Mouse (Mus musculus) neutrophil, adult 5-6 weeks (primary cell): ENCODE measurements around the gene Dcun1d4. TPM values are rescaled to one million over a fixed set of nuclear protein-coding genes. Genes with fewer than 3 reads are reported as not detected.
"Not testable (repeated sequence)": the region's sequence is repeated elsewhere in the genome, so short reads cannot be mapped to it uniquely, and the experiment has no call there.

ENCODE experiments used
- ATAC-seq: fragments of 151-379, 151-347 bp; 2 replicates; pipeline ENCODE4 v1.8.0; 2017; ENCODE audit warnings: mild to moderate bottlenecking, moderate TSS enrichment; ENCODE audit not compliant: insufficient number of reproducible peaks, poor library complexity, low FRiP score, severe bottlenecking; ENCODE audit errors: extremely low read depth
- total RNA-seq: library from RNA; stranded (forward); fragments of 200-1000 nt; gene quantifications from 2 replicates; pipeline ENCODE4 v1.2.3, GENCODE M21; 2017

Dcun1d4 gene
- total RNA-seq, 1 experiment from 2014 or later: 6.4 TPM

DNA sequence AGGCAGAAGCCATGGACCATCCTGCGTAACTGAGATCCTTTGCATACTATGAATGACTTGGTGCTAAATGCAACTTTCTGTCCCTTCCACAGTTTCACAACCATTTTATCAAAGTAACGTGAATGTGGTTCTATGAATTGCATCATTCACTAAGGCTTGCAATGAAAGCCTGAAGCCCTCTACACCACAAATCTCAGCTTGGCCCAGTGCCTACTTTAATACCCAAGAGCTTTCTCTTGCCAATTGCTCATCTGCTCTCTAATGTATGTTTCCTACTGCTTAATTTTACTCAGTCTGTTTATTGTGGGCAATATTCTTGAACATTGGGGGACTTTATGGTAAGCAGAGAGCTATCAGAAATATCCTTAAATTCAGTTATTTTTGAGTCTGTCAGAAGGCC lies 92.0 kb downstream of the Dcun1d4 start:
- ATAC-seq: no peak

DNA sequence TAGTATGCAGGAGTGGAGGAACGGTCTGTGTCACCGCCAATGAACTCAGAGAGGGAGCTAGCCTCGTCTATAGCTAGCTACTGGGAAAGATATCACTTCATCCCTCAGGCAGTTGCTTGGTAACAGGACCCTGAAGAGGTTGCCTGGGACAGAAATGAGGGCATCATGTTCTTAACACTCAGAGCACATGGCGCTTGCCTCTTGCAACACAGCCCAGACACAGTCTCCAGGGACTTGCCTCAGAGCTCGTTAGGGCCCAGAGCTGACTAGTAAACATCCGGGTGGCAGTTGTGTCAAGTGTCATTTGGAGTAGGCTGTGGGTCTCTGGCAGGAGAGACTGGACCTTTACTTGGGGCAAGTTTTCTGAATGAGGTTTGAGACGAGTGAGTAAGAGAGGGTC lies 93.0 kb downstream of the Dcun1d4 start:
- ATAC-seq: no peak

DNA sequence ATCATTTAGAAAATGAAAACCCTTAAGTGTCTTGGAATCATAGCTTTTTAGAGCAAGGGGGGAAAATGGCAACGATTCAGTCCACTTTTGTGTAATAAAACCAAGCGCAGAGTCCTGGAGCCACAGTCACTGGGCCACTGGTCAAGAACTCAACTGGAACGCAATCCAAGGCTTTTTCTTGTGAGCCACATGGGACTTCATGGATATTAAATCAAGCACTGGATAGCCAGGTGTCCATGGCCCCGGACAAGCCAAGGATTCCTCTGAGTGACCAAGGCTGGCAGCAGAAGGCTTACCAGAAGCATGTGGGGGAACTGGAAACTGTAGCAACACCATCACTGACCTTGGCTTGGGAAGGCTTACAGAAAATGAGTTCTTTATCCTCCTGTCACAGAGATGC lies 93.8 kb downstream of the Dcun1d4 start:
- ATAC-seq: no peak

DNA sequence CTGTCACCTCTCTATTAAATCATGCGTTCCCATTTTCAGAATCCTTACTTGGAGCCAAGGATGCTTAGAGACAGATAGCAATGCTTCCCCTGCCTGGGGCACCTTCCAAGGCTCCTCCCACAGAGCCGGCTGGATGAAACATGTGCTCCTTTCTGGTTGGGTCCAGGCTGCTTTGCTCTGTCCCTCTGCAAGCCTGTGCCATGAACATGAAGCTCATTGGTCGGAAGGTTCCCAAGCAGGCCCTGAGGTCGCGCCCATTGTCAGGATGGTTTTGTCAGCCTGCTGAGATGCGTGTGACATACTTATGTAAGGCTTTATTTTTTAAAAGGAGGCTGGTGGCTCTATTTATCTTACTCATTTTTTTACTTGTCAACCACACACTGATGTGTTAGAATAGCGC lies 95.9 kb downstream of the Dcun1d4 start:
- no peak for ATAC-seq

DNA sequence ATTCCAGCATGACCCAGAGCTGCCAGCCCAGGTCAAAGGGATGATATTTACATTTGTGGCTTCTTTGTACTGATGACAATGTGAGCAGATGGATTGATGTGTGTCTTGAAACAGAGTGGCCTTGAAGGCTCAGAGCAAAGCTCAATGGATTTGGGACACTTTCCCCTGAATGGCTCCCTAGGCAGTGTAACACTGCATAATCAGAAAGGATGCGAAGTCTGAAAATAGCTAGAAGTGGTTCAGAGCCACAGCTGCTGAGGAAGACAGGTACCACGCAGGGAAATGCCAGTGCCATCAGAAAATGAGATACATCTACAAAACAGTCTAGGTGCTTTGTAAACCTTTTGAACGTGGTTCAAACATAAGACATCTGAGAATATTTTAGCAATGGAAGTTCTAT lies 97.3 kb downstream of the Dcun1d4 start:
- no peak for ATAC-seq

DNA sequence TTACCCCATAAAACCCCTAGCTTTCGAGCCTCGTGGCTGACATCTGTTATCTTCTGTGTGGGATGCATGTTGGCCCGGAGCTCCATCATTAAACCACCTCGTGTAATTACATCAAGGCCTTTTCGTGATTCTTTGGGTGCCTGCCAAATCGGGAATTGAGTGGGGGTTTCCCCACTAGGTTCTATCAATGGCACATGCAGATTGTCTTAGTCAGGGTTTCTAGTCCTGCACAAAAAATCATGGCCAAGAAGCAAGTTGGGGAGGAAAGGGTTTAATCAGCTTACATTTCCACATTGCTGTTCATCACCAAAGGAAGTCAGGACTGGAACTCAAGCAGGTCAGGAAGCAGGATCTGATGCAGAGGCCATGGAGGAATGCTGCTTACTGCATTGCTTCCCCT lies 103.2 kb downstream of the Dcun1d4 start:
- not testable (repeated sequence) for ATAC-seq

DNA sequence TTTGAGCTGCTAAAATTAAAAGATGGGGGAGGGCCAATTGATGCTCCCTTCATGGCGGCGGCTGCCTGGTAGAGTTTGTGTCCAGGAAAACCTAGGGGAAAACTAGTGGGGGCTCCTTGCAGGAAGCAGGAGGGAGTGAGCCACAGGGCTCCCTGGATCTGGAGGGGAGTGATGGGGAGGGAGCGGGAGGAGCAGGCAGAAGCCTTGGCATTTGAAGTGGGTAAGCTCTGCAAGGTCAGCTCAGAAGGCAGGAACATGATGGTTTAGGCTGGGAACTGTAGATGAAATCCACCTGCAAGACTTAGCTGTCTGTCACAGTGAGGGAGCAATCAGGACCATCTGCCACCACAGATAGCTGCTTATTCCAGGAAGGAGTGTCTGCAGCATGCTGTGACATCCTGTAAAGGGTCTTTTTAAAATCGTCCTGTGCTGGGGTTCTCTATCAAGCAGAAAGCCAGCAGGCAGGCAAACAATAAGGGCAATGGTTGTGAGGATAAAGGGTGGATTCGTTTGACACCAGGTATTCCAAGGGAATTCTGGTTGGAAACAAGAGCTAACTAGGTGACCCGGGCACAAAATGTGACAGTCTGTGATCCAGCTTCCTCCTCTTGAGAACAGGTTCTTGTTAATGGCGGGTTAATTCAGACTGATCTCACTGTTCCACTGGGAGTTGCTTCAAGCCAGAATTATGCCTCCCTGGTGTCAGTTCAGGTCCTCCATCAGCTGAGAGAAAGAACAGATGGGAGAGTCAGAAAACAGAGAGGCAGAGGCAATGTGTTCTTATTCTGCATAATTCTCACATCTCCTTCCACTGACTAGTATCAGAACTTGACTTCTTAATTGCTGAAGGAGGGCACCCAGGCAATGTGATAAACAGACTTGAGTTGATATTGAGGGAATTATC lies 104.7 kb downstream of the Dcun1d4 start:
- ATAC-seq: no peak

DNA sequence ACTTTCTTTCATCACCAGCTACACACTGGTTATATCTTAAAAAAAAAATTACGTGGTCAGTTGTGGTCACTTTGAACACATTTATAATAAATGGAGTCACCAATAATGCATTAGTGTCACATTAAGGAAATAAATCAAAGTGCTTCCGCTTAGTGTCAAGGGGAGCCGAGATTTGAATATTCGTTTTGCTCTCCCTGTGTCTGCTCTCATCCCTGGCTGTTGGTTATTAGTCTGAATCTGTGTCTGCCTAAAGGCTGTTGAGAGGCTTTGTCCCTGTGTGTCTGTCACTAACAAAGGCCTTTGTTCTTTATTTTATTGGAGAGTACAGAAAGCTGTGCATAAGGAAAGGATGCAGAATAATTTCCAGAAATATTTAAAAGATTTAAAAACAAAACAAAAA lies 105.8 kb downstream of the Dcun1d4 start:
- no peak for ATAC-seq

DNA sequence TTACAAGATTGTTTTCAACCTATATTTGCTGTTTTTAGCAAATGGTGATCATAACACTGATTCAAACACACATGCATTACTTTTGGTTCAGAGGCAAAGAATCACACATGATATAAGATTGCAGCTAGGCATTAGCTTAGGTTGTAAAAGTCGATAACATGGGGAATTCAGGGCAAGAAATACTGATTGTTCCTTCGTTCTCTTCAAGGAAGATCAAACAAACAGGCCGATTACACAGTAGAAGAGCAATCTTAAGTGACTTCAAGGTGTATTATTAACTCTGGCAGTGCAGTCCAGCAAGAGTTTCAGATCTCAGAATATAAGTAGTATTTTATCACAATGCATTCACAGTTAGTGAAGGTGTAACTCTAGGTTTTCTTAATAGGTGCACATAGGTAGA lies 106.3 kb downstream of the Dcun1d4 start:
- no peak for ATAC-seq

DNA sequence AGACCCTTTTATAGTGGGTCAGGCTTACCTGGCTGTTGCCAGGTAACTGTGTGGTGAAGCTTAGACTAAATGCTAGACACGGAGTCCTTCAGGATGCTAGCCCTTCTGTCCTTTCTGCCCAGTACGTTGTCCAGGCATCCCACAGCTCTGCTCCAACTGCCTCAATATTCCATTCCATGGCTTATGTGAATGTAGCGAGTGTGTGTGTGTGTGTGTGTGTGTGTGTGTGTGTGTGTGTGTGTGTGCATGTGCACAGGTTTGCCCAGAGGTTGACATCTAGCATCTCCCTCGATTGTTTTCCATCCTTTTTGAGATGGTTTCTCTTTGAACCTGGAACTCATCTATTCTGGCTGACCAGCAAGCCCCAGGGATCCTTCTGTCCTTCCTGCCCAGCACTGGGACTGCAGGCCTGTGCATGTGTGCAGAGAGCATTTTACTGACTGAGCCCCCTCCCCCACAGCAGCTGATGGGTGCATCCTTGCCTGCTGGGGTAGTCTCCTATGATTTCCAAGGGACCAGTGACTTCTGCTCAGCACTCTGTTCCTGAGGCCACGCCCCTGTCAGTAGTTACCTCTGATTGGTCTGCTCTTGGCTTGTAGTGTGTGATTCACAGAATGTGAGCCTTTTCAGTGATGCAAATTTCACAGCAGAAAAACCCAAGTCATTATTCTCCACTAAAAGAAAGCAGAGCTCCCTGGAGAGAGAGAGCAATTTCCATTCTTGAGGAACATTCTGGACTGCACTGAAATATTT lies 118.3 kb downstream of the Dcun1d4 start:
- no peak for ATAC-seq

DNA sequence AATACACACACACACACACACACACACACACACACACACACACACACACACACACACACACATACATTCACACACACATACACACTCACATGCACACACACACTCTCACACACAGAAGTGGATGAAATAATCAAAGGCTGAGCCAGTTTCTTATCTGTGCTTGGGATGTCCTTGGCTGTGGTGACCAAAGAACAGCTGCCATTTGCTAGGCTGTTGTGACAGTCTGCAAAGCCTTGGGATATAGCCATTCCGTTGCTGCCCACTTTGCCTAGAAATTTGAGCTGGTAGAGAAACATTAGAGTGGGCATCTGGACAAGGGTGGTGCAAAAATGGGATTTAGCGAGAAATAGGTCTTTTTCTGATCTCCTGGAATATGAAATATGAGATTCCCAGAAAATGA lies 119.2 kb downstream of the Dcun1d4 start:
- ATAC-seq: no peak

DNA sequence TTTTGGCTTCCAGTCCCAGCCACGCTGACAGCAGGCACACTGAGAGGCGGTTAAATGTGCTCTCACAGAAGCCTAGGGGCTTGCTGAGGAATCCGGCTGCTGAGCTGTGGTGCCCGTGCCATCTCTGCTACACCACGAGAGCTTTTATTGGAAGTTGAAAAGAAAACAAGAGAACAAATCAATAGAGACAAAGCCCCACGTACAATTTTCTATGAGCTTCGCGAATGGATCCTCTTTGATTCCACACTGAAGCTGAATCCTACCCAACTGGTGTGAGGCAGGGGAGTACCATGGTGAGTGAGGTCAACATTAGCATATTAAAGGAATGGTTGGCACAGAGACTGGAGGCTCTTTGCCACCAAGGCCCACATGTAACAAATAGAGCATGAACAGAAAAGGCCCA lies 120.6 kb downstream of the Dcun1d4 start:
- no peak for ATAC-seq

DNA sequence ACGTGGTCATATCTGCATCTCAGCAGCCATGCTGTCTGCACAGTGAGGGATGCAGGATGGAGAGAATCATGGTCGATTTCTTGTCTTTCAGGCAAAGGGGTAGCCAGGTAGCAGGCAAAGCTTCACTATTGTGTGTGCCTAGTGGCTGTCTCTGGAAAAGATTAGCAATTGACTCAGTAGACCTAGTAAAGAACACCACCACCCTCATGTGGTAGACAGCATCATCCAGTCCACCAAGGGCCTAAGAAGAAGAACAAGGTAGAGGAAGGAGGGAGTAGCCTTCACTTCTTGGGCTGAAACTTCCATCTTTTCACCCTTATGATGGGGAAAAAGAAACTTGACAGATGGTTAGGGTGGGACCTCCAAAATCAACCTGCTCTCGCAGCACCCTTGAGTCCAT lies 122.1 kb downstream of the Dcun1d4 start:
- no peak for ATAC-seq

DNA sequence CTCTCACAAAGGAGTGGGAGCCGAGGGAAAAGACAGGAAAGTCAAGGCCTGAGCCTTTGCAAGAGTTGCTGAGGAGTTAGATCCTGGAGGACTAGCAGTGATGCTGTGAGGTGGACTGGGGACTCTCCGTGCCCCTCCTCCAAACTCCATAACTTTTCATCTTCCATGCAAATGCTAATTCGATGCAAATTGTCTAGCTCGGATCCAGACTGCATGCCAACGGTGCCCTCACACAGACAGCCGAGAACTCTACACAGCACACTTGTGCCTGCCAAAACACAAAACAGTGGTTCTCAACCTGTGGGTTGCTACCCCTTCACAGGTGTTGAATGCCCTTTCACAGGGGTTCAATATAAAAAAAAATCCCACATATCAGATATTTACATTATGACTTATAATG lies 123.7 kb downstream of the Dcun1d4 start:
- no peak for ATAC-seq

DNA sequence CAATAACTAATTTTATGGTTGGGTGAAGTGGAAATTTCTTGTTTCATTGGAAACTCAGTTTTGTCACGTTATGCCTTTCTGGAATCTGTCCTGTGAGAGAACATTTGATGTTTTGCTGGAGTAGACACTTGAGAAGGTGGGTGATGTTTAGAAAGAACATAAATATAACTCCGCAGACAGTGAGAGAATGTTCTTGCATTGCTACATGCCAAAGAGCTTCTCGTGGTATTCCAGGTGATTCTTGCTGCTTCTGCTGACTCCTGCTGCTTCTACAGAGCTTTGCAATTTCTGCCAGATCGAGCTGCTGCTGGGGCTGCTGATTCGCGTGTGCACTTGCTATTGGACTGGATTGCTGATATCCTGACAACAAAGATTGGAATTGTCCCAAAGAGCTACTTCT lies 124.2 kb downstream of the Dcun1d4 start:
- no peak for ATAC-seq

Other genes with a start within 250 kb of the Dcun1d4 start
- 144 and 156 TPM in 2 replicates for gene Fryl, start 224.4 kb upstream of the Dcun1d4 start, total RNA-seq
- 203 and 209 TPM in 2 replicates for gene Ociad1, start 188.2 kb upstream of the Dcun1d4 start, total RNA-seq
- 0.23 TPM in 1 of 2 replicates, not detected in the other for gene Ociad2, start 140.0 kb upstream of the Dcun1d4 start, total RNA-seq
- gene Cwh43, start 74.9 kb upstream of the Dcun1d4 start, total RNA-seq: not detected in 2 replicates
- gene Lrrc66, start 151.5 kb downstream of the Dcun1d4 start, total RNA-seq: not detected in 2 replicates
- gene Sgcb, start 166.8 kb downstream of the Dcun1d4 start, total RNA-seq: 1.6 and 2.3 TPM in 2 replicates
- not detected in 2 replicates for gene Spata18, start 170.4 kb downstream of the Dcun1d4 start, total RNA-seq